Mouse (Mus musculus): ENCODE data around the gene Sae1.
"Not testable (repeated sequence)": the region's sequence is repeated elsewhere in the genome, so short reads cannot be mapped to it uniquely, and the experiment has no call there.

Sae1 gene

GRCm38 (mm10) chr7:16402449-16402848 lies 14.8 kb upstream of the Sae1 start:
- DNase-seq = peak; percentile 55

GRCm38 (mm10) chr7:16401991-16402431 lies 14.4 kb upstream of the Sae1 start:
- peak; percentile 76 for DNase-seq

- DNase-seq = peak; percentile 91
Measured at GRCm38 (mm10) chr7:16400689-16401611, 13.3 kb upstream of the Sae1 start, which contains the start of gene Zc3h4. Zc3h4 (plus strand) TSS chr7:16400910.

- peak; percentile 99 for DNase-seq
Measured at GRCm38 (mm10) chr7:16399820-16400688, 12.4 kb upstream of the Sae1 start.

GRCm38 (mm10) chr7:16399098-16399819 lies 11.7 kb upstream of the Sae1 start:
- DNase-seq = peak; percentile 96

GRCm38 (mm10) chr7:16398387-16399050 lies 10.9 kb upstream of the Sae1 start:
- peak; percentile 76 for DNase-seq

- DNase-seq = peak; percentile 47
Measured at GRCm38 (mm10) chr7:16397465-16397864, 9.9 kb upstream of the Sae1 start.

GRCm38 (mm10) chr7:16395944-16396343 lies 8.3 kb upstream of the Sae1 start:
- DNase-seq = peak; percentile 72

- DNase-seq = no peak
Measured at GRCm38 (mm10) chr7:16392923-16393322, 5.3 kb upstream of the Sae1 start.

GRCm38 (mm10) chr7:16389942-16390341 lies 2.3 kb upstream of the Sae1 start:
- not testable (repeated sequence) for DNase-seq

GRCm38 (mm10) chr7:16376505-16376904 lies 11.1 kb downstream of the Sae1 start:
- DNase-seq = peak; percentile 43

- no peak for DNase-seq
Measured at GRCm38 (mm10) chr7:16374989-16375388, 12.6 kb downstream of the Sae1 start.

GRCm38 (mm10) chr7:16373719-16374118 lies 13.9 kb downstream of the Sae1 start:
- DNase-seq = no peak

GRCm38 (mm10) chr7:16370596-16370995 lies 17.0 kb downstream of the Sae1 start:
- no peak for DNase-seq

GRCm38 (mm10) chr7:16368835-16369234 lies 18.8 kb downstream of the Sae1 start:
- DNase-seq = no peak

GRCm38 (mm10) chr7:16366669-16367068 lies 20.9 kb downstream of the Sae1 start:
- no peak for DNase-seq

GRCm38 (mm10) chr7:16366133-16366646 lies 21.4 kb downstream of the Sae1 start:
- no peak for DNase-seq

GRCm38 (mm10) chr7:16364901-16365500 lies 22.6 kb downstream of the Sae1 start:
- DNase-seq = no peak

- no peak for DNase-seq
Measured at GRCm38 (mm10) chr7:16364319-16364718, 23.3 kb downstream of the Sae1 start.

GRCm38 (mm10) chr7:16357602-16358001 lies 30.0 kb downstream of the Sae1 start:
- DNase-seq = no peak

- no peak for DNase-seq
Measured at GRCm38 (mm10) chr7:16355854-16356594, 31.6 kb downstream of the Sae1 start.

All from cerebellum, adult 9-10 months (tissue).